Mouse (Mus musculus) megakaryocyte, adult 5-6 weeks (primary cell): ENCODE results near the gene 2310034C09Rik. TPM values are rescaled to one million over a fixed set of nuclear protein-coding genes. Genes with fewer than 3 reads are reported as not detected.
"Not testable (repeated sequence)": the region's sequence is repeated elsewhere in the genome, so short reads cannot be mapped to it uniquely, and the experiment has no call there.

Source experiments
- ATAC-seq: 2 replicates; pipeline ENCODE4 v1.8.0; 2016; ENCODE audit warnings: mild to moderate bottlenecking, inconsistent platforms; ENCODE audit not compliant: poor library complexity, severe bottlenecking
- total RNA-seq, 2 experiments: library from RNA; stranded (forward) in 1 of 2; stranded (reverse) in 1 of 2; fragments of 153-499, 151-499 nt in 1 of 2; fragments of 221-1000, 200-1000 nt in 1 of 2; gene quantifications; 2 replicates each; pipeline versions ENCODE4 v1.2.3 to v1.2.4; 2015 to 2017

The 2310034C09Rik gene
- not detected in 2 replicates for total RNA-seq (2015)
- not detected in 2 replicates for total RNA-seq (2017)

- ATAC-seq, result not testable (repeated sequence)
These were observed at the start of gene 2310034C09Rik for GRCm38 (mm10) chr16:88758547-88758946. Gene 2310034C09Rik (plus strand): TSS chr16:88758847.

- no peak for ATAC-seq
These were observed 47.9 kb upstream of the 2310034C09Rik start for GRCm38 (mm10) chr16:88710757-88711156.

- ATAC-seq, result no peak
These were observed 47.4 kb upstream of the 2310034C09Rik start for GRCm38 (mm10) chr16:88711245-88711644.

GRCm38 (mm10) chr16:88716549-88716948 lies 42.1 kb upstream of the 2310034C09Rik start:
- ATAC-seq, result no peak

DNA sequence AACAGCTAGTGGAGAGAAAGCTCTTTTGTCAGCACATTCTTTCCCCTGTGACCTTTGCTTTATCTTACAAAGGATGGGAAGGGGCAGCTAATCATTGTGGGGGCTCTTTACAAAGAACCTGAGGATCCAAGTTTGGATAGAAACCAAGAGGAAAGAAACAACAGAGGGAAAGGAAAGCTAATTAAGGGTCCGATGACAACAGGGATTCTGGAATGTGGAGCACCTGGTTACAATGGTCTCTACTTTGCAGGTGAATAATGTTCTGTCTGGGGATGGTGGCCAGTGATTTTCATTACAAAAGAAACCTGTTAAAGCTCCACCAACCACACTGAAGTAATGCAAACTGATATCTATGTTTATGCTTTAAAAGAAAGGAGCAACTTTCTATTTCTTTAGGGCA lies 38.6 kb upstream of the 2310034C09Rik start:
- no peak for ATAC-seq

GRCm38 (mm10) chr16:88728812-88729275 lies 29.8 kb upstream of the 2310034C09Rik start, which contains the start of gene Krtap13-1:
Gene Krtap13-1 (plus strand): TSS chr16:88728862.
- no peak for ATAC-seq

GRCm38 (mm10) chr16:88735391-88735790 lies 23.3 kb upstream of the 2310034C09Rik start:
- no peak for ATAC-seq

GRCm38 (mm10) chr16:88744750-88745340 lies 13.8 kb upstream of the 2310034C09Rik start:
- ATAC-seq, result no peak

GRCm38 (mm10) chr16:88747943-88748342 lies 10.7 kb upstream of the 2310034C09Rik start:
- ATAC-seq, result no peak

DNA sequence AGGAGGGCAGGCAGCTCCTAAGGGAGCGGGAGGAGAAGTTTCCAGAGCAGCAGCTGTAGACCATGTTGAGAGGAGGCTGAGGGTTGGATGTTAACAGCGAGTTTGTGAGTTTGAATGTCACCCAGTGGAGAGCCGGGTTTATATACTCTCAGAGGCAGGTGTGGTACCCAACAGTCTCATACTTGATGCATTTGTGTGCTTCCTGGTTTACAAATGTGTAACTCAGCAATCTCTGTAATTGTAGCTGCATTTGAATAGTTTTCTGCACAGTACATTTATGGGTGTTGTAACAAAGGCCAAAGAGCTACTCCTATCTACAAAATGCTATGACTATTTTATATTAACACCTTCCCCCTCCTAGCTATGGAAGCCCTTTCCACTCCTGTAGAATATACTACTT lies 7.1 kb upstream of the 2310034C09Rik start, which contains the start of gene Krtap13:
Gene Krtap13 (minus strand): TSS at position 101 of the 400 bp plus-strand sequence.
- not testable (repeated sequence) for ATAC-seq

GRCm38 (mm10) chr16:88774106-88774505 lies 15.5 kb downstream of the 2310034C09Rik start, which contains the start of gene 2310057N15Rik:
Gene 2310057N15Rik (minus strand): TSS chr16:88774206.
- no peak for ATAC-seq

GRCm38 (mm10) chr16:88777596-88777995 lies 18.9 kb downstream of the 2310034C09Rik start, which contains the start of gene Gm5965:
Gene Gm5965 (plus strand): TSS chr16:88777896.
- no peak for ATAC-seq

DNA sequence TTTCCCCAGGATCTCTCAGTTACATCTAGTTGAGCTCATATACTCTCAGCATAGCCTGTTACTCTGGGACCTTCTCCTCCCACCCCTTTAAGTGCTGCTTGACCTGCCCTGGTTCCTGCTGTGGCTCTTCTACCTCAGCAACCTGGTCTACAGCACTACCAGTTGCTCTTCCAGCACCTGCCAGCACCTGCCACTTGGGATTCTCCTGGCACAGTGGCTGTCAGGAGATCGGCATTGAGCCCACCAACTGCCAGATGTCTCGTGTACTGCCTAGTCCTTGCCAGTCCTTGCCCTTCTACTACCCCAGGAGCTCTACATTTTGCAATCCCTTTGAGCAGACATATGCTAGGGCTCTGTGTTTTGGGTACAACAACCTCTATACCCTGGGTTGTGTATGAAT lies 28.1 kb downstream of the 2310034C09Rik start:
- ATAC-seq, result no peak

Other genes starting within 250 kb of the 2310034C09Rik start
- not detected in 2 replicates for gene Cldn8, start 195.7 kb upstream of the 2310034C09Rik start, total RNA-seq (2015)
- gene Cldn8, start 195.7 kb upstream of the 2310034C09Rik start, total RNA-seq (2017), result not detected in 2 replicates
- not detected in 2 replicates for gene Krtap24-1, start 146.6 kb upstream of the 2310034C09Rik start, total RNA-seq (2015)
- not detected in 2 replicates for gene Krtap24-1, start 146.6 kb upstream of the 2310034C09Rik start, total RNA-seq (2017)
- not detected in 2 replicates for gene 2310079G19Rik, start 131.2 kb upstream of the 2310034C09Rik start, total RNA-seq (2015)
- not detected in 2 replicates for gene 2310079G19Rik, start 131.2 kb upstream of the 2310034C09Rik start, total RNA-seq (2017)
- gene Krtap26-1, start 111.1 kb upstream of the 2310034C09Rik start, total RNA-seq (2015), result not detected in 2 replicates
- gene Krtap26-1, start 111.1 kb upstream of the 2310034C09Rik start, total RNA-seq (2017), result not detected in 2 replicates
- gene Krtap27-1, start 87.2 kb upstream of the 2310034C09Rik start, total RNA-seq (2015), result not detected in 2 replicates
- not detected in 2 replicates for gene Krtap27-1, start 87.2 kb upstream of the 2310034C09Rik start, total RNA-seq (2017)
- gene 2310061N02Rik, start 50.9 kb upstream of the 2310034C09Rik start, total RNA-seq (2015), result not detected in 2 replicates
- not detected in 2 replicates for gene 2310061N02Rik, start 50.9 kb upstream of the 2310034C09Rik start, total RNA-seq (2017)
- not detected in 2 replicates for gene Krtap13-1, start 30.0 kb upstream of the 2310034C09Rik start, total RNA-seq (2015)
- gene Krtap13-1, start 30.0 kb upstream of the 2310034C09Rik start, total RNA-seq (2017), result not detected in 2 replicates
- not detected in 2 replicates for gene Krtap13, start 7.2 kb upstream of the 2310034C09Rik start, total RNA-seq (2015)
- gene Krtap13, start 7.2 kb upstream of the 2310034C09Rik start, total RNA-seq (2017), result not detected in 2 replicates
- gene 2310057N15Rik, start 15.4 kb downstream of the 2310034C09Rik start, total RNA-seq (2015), result not detected in 2 replicates
- gene 2310057N15Rik, start 15.4 kb downstream of the 2310034C09Rik start, total RNA-seq (2017), result not detected in 2 replicates
- not detected in 2 replicates for gene Gm5965, start 19.0 kb downstream of the 2310034C09Rik start, total RNA-seq (2015)
- not detected in 2 replicates for gene Gm5965, start 19.0 kb downstream of the 2310034C09Rik start, total RNA-seq (2017)
- not detected in 2 replicates for gene Gm20741, start 53.4 kb downstream of the 2310034C09Rik start, total RNA-seq (2015)
- gene Gm20741, start 53.4 kb downstream of the 2310034C09Rik start, total RNA-seq (2017), result not detected in 2 replicates
- gene Krtap15, start 61.4 kb downstream of the 2310034C09Rik start, total RNA-seq (2015), result not detected in 2 replicates
- not detected in 2 replicates for gene Krtap15, start 61.4 kb downstream of the 2310034C09Rik start, total RNA-seq (2017)
- not detected in 2 replicates for gene Krtap14, start 67.3 kb downstream of the 2310034C09Rik start, total RNA-seq (2015)
- gene Krtap14, start 67.3 kb downstream of the 2310034C09Rik start, total RNA-seq (2017), result not detected in 2 replicates
- gene Krtap19-1, start 110.6 kb downstream of the 2310034C09Rik start, total RNA-seq (2015), result not detected in 2 replicates
- gene Krtap19-1, start 110.6 kb downstream of the 2310034C09Rik start, total RNA-seq (2017), result not detected in 2 replicates
- gene Krtap19-2, start 115.4 kb downstream of the 2310034C09Rik start, total RNA-seq (2015), result not detected in 2 replicates
- not detected in 2 replicates for gene Krtap19-2, start 115.4 kb downstream of the 2310034C09Rik start, total RNA-seq (2017)
- not detected in 2 replicates for gene Krtap19-3, start 119.2 kb downstream of the 2310034C09Rik start, total RNA-seq (2015)
- not detected in 2 replicates for gene Krtap19-3, start 119.2 kb downstream of the 2310034C09Rik start, total RNA-seq (2017)
- not detected in 2 replicates for gene Krtap19-4, start 126.2 kb downstream of the 2310034C09Rik start, total RNA-seq (2015)
- not detected in 2 replicates for gene Krtap19-4, start 126.2 kb downstream of the 2310034C09Rik start, total RNA-seq (2017)
- not detected in 2 replicates for gene Krtap19-5, start 137.6 kb downstream of the 2310034C09Rik start, total RNA-seq (2015)
- not detected in 2 replicates for gene Krtap19-5, start 137.6 kb downstream of the 2310034C09Rik start, total RNA-seq (2017)
- gene Krtap19-9b, start 173.4 kb downstream of the 2310034C09Rik start, total RNA-seq (2015), result not detected in 2 replicates
- not detected in 2 replicates for gene Krtap19-9b, start 173.4 kb downstream of the 2310034C09Rik start, total RNA-seq (2017)
- gene Krtap16-3, start 204.0 kb downstream of the 2310034C09Rik start, total RNA-seq (2015), result not detected in 2 replicates
- gene Krtap16-3, start 204.0 kb downstream of the 2310034C09Rik start, total RNA-seq (2017), result not detected in 2 replicates